Mouse (Mus musculus) cerebellum, adult 11-12 months (tissue): ENCODE measurements around the gene Akap13.
"Not testable (repeated sequence)": the region's sequence is repeated elsewhere in the genome, so short reads cannot be mapped to it uniquely, and the experiment has no call there.

ENCODE experiments used
- DNase-seq: peaks from one replicate; pipeline ENCODE4 v3.0.0; 2022

Akap13 gene

GRCm38 (mm10) chr7:75609456-75610262 is 154.3 kb downstream of the Akap13 start:
- DNase-seq, result no peak

GRCm38 (mm10) chr7:75610391-75610790 is 155.1 kb downstream of the Akap13 start:
- no peak for DNase-seq

GRCm38 (mm10) chr7:75611261-75611950 is 156.1 kb downstream of the Akap13 start:
- no peak for DNase-seq

- no peak for DNase-seq
Observed at GRCm38 (mm10) chr7:75612000-75612682, 156.8 kb downstream of the Akap13 start.

- no peak for DNase-seq
Observed at GRCm38 (mm10) chr7:75612683-75613053, 157.3 kb downstream of the Akap13 start.

GRCm38 (mm10) chr7:75613240-75613639 is 157.9 kb downstream of the Akap13 start:
- no peak for DNase-seq

GRCm38 (mm10) chr7:75614826-75615225 is 159.5 kb downstream of the Akap13 start:
- no peak for DNase-seq

- not testable (repeated sequence) for DNase-seq
Observed at GRCm38 (mm10) chr7:75617246-75617645, 161.9 kb downstream of the Akap13 start.

GRCm38 (mm10) chr7:75618699-75619098 is 163.4 kb downstream of the Akap13 start:
- DNase-seq, result no peak

GRCm38 (mm10) chr7:75619875-75620274 is 164.5 kb downstream of the Akap13 start:
- no peak for DNase-seq

- no peak for DNase-seq
Observed at GRCm38 (mm10) chr7:75620395-75620960, 165.1 kb downstream of the Akap13 start.

GRCm38 (mm10) chr7:75620976-75621375 is 165.6 kb downstream of the Akap13 start:
- no peak for DNase-seq

GRCm38 (mm10) chr7:75627831-75628230 is 172.5 kb downstream of the Akap13 start:
- DNase-seq, result no peak

GRCm38 (mm10) chr7:75629669-75630068 is 174.3 kb downstream of the Akap13 start:
- no peak for DNase-seq

- DNase-seq, result no peak
Observed at GRCm38 (mm10) chr7:75632941-75633340, 177.6 kb downstream of the Akap13 start.

- DNase-seq, result no peak
Observed at GRCm38 (mm10) chr7:75633393-75633792, 178.1 kb downstream of the Akap13 start.

GRCm38 (mm10) chr7:75633807-75634526 is 178.6 kb downstream of the Akap13 start:
- no peak for DNase-seq

- no peak for DNase-seq
Observed at GRCm38 (mm10) chr7:75638769-75639168, 183.4 kb downstream of the Akap13 start.

GRCm38 (mm10) chr7:75639541-75639940 is 184.2 kb downstream of the Akap13 start:
- DNase-seq, result peak; percentile 6

- no peak for DNase-seq
Observed at GRCm38 (mm10) chr7:75640074-75640473, 184.7 kb downstream of the Akap13 start.

- no peak for DNase-seq
Observed at GRCm38 (mm10) chr7:75640671-75641070, 185.3 kb downstream of the Akap13 start.

GRCm38 (mm10) chr7:75641415-75642177 is 186.3 kb downstream of the Akap13 start:
- DNase-seq, result no peak
